Mouse (Mus musculus) ES-Bruce4 (cell line): Measurements from ENCODE around the gene Olfr1414.

ENCODE experiments used
- CTCF ChIP-seq: IDR thresholded peaks from one replicate; pipeline ENCODE4 v1.8.1; 2011; ENCODE audit warnings: low read depth, low read length
- EP300 ChIP-seq: IDR thresholded peaks from 2 replicates; pipeline ENCODE4 v1.6.1; 2011; ENCODE audit warnings: low read depth, low read length; ENCODE audit not compliant: insufficient read depth
- POLR2A ChIP-seq: IDR thresholded peaks from one replicate; pipeline ENCODE4 v1.8.1; 2011; ENCODE audit warnings: low read length; ENCODE audit not compliant: insufficient read depth

DNA sequence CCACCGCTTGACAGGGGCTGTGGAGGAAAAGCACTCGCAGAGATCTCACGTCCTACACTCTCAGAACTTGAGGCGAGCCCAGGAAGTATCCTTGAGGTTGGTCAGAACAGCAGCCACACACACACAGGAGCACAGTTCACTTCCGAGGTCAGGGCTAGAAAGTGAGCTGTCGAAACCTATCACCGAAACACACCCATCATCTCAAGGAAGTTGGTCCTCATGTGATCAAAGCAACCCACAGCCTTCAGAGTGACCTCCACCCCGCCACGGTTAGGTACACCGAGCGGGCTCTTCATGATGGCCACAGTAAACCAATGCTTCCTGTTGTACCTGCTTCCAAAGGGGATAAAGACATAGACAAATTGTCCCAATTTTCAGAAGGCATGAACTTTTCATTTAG lies 3.1 kb downstream of the Olfr1414 start:
- no peak for TF ChIP-seq CTCF
- TF ChIP-seq POLR2A, result no peak
- TF ChIP-seq EP300, result no peak
